Mouse (Mus musculus) thymus, adult 2 months (tissue): ENCODE measurements around the gene Pdcd1.

ENCODE experiments used
- CTCF ChIP-seq: fragments of 200-500 bp; IDR thresholded peaks from 2 replicates; pipeline ENCODE4 v1.5.1; 2012; ENCODE audit warnings: mild to moderate bottlenecking, control low read depth, low read length, moderate library complexity, borderline replicate concordance; ENCODE audit not compliant: control insufficient read depth, poor library complexity, insufficient read depth; ENCODE audit errors: extremely low read depth
- POLR2A ChIP-seq: fragments of 200-500 bp; IDR thresholded peaks from 2 replicates; pipeline ENCODE4 v1.6.1; 2012; ENCODE audit warnings: mild to moderate bottlenecking, low read length, control low read depth, moderate library complexity; ENCODE audit not compliant: control insufficient read depth, poor library complexity, insufficient read depth; ENCODE audit errors: extremely low read depth

- TF ChIP-seq CTCF (no peak), POLR2A (no peak)
These were observed 63.6 kb downstream of the Pdcd1 start for GRCm38 (mm10) chr1:93988786-93989185.
